Mouse (Mus musculus) bone marrow macrophage, adult 2 months (primary cell): ENCODE measurements around the gene Oser1. TPM values are rescaled to one million over a fixed set of nuclear protein-coding genes. Genes with fewer than 3 reads are reported as not detected.
"Not testable (repeated sequence)": the region's sequence is repeated elsewhere in the genome, so short reads cannot be mapped to it uniquely, and the experiment has no call there.

ENCODE experiments used
- H3K27ac ChIP-seq: 2 replicates; pipeline ENCODE4 v1.5.1; 2012; ENCODE audit warnings: low read depth, low read length; ENCODE audit not compliant: insufficient read depth
- H3K4me1 ChIP-seq: 2 replicates; pipeline ENCODE4 v1.6.1; 2012; ENCODE audit warnings: low read length; ENCODE audit not compliant: control insufficient read depth, insufficient read depth
- H3K4me3 ChIP-seq: 2 replicates; pipeline ENCODE4 v1.5.1; 2012; ENCODE audit warnings: mild to moderate bottlenecking, low read length, moderate library complexity; ENCODE audit not compliant: insufficient read depth
- CTCF ChIP-seq: IDR thresholded peaks from 2 replicates; pipeline ENCODE4 v1.5.1; 2012; ENCODE audit warnings: low read depth, mild to moderate bottlenecking, low read length, moderate library complexity
- POLR2A ChIP-seq: IDR thresholded peaks from 2 replicates; pipeline ENCODE4 v1.6.1; 2012; ENCODE audit warnings: mild to moderate bottlenecking, low read depth, low read length, borderline replicate concordance
- polyA plus RNA-seq: library from polyadenylated mRNA; stranded (reverse); fragments of >200 nt; gene quantifications from 2 replicates; pipeline ENCODE4 v1.2.4, GENCODE M21; 2012; ENCODE audit not compliant: missing spikeins, insufficient read depth, insufficient read length

Oser1 gene
- polyA plus RNA-seq, 1 experiment: 68.5 TPM

GRCm38 (mm10) chr2:163462801-163463200 lies 38.3 kb upstream of the Oser1 start:
- H3K27ac ChIP-seq: no peak overlapping the region
- TF ChIP-seq POLR2A (no peak), CTCF (no peak)
- H3K4me1 ChIP-seq: no peaks in the 10 kb centered on the region
- no peak overlapping the region for H3K4me3 ChIP-seq

- Histone ChIP-seq H3K27ac (no peak overlapping the region), H3K4me1 (no peaks in the 10 kb centered on the region), H3K4me3 (no peak overlapping the region)
- no peak for TF ChIP-seq POLR2A
- TF ChIP-seq CTCF: no peak
Measured at GRCm38 (mm10) chr2:163462386-163462785, 37.9 kb upstream of the Oser1 start.

DNA sequence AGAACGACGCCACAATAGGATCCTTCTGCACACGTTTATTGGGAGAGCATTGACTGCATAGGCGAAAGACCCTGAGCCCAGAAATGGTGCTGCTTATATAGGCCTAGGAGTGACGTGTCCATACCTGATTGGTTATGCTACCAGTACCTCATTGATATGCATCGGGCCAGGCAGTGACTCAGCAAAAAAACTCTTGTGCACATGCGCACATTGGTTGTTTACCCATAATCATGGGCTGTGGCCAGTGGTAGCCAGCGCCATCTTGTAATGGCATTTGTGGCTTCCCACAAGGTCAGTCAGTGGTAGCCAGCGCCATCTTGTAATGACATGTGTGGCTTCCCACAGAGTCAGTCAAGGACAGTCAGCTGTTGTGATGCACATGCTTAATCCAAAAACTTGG lies 36.8 kb upstream of the Oser1 start:
- not testable (repeated sequence) for H3K27ac ChIP-seq, H3K4me1 ChIP-seq, H3K4me3 ChIP-seq

DNA sequence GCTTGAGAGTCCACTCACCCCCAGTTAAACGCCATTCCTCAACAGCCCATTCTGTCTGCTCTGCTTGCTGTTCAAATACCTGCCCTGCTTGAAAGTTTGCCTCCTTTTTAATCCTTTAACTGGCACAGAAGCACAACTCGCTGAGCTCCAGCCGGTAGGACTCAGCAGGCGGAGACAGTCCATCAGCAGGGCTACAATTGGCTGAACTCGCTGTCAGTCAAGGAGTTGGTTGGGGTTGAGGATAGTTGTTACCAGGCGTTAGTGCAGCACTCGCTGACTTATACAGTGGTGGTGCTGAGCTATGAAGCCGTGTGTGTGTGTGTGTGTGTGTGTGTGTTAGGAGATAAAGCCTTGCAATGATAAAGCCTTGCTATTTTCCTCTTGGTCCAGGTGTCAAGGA lies 36.1 kb upstream of the Oser1 start:
- no peak overlapping the region for H3K4me3 ChIP-seq
- TF ChIP-seq CTCF (no peak), POLR2A (no peak)
- no peak overlapping the region for H3K27ac ChIP-seq
- H3K4me1 ChIP-seq: no peaks in the 10 kb centered on the region

- no peak overlapping the region for H3K27ac ChIP-seq
- no peaks in the 10 kb centered on the region for H3K4me1 ChIP-seq
- no peak overlapping the region for H3K4me3 ChIP-seq
- TF ChIP-seq POLR2A: no peak
- TF ChIP-seq CTCF: no peak
Measured at GRCm38 (mm10) chr2:163459380-163459779, 34.9 kb upstream of the Oser1 start.

DNA sequence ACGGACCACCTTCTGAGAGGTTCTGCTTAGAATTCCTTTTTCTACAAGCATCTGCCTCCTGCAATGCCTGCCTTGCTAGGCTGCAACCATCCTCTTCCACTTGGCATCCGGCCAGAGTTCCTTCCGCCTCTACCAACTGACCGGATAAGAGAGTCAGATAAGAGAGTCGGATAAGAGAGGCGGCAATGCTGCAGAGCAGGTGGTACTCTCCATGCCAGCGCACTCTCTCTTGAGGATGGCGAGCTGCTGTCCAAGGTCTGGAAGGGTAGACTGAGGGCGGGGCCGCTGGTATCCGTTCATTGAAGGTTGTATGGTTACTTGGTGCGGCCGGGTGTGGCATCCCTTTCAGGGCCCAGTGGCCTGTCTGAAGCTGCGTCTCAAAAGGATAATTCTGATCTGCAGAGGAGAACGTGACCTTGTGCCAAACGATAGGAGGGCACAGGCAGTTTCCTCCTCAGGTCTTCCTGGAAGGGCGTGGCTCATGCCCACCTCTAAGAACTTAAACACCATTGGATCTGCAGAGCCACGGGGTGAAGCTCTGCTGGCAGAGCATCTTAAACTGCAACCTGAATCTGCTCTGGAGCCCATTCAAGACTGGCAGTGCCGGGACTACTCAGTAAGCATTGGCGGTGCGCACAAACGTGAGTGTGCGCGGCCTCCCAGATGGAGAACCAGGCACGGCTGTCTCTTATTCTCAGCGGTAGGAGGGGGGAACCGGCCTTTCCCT lies 34.2 kb upstream of the Oser1 start:
- Histone ChIP-seq H3K27ac (no peak overlapping the region), H3K4me3 (no peak overlapping the region), H3K4me1 (no peaks in the 10 kb centered on the region)
- no peak for TF ChIP-seq POLR2A
- no peak for TF ChIP-seq CTCF

DNA sequence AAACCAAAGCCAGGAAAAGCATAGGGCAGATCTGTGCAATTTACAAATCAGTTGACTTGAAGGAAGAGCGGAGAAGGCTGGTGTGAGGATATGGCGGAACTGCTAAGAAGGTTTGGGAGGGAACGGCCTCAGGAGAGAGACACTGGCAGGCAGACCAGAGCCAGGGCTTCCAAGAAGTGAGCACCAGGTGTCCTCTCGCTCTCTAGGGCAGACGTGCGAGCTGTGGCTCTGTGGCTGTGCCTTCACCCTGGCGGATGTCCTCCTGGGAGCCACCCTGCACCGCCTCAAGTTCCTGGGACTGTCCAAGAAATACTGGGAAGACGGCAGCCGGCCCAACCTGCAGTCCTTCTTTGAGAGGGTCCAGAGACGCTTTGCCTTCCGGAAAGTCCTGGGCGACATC lies 28.9 kb upstream of the Oser1 start:
- H3K4me1 ChIP-seq: no peaks in the 10 kb centered on the region
- no peak for TF ChIP-seq POLR2A
- no peak for TF ChIP-seq CTCF
- H3K4me3 ChIP-seq: no peak overlapping the region
- no peak overlapping the region for H3K27ac ChIP-seq

DNA sequence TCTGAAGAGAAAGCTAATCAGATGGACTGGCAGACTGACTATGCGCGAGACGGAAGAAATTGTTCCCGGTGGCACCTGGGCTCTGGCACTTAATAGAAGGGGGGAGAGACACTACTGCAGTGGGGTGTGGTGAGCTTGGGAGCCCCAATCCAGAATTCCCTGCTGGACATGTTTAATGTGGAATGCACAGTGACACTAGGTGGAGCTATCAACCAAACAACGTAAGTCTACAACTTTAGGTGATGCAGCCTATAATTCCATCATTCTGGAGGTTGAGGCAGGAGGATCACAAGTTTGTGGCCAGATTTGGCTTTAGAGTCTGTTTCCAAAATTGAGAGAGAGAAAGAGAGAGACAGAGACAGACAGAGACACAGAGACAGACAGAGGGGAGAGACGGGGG lies 28.2 kb upstream of the Oser1 start:
- Histone ChIP-seq H3K4me1 (no peaks in the 10 kb centered on the region), H3K4me3 (no peak overlapping the region)
- no peak for TF ChIP-seq CTCF
- no peak for TF ChIP-seq POLR2A

GRCm38 (mm10) chr2:163450668-163451295 lies 26.3 kb upstream of the Oser1 start:
- no peak for TF ChIP-seq CTCF
- no peak for TF ChIP-seq POLR2A
- Histone ChIP-seq H3K27ac (no peak overlapping the region), H3K4me3 (no peak overlapping the region), H3K4me1 (no peaks in the 10 kb centered on the region)

More for the DNA sequence above, 28.2 kb upstream of the Oser1 start:
- H3K27ac ChIP-seq: no peak overlapping the region

- TF ChIP-seq POLR2A: no peak
- TF ChIP-seq CTCF: no peak
- Histone ChIP-seq H3K4me3 (no peak overlapping the region), H3K27ac (no peak overlapping the region), H3K4me1 (no peaks in the 10 kb centered on the region)
Measured at GRCm38 (mm10) chr2:163449276-163449675, 24.8 kb upstream of the Oser1 start.

DNA sequence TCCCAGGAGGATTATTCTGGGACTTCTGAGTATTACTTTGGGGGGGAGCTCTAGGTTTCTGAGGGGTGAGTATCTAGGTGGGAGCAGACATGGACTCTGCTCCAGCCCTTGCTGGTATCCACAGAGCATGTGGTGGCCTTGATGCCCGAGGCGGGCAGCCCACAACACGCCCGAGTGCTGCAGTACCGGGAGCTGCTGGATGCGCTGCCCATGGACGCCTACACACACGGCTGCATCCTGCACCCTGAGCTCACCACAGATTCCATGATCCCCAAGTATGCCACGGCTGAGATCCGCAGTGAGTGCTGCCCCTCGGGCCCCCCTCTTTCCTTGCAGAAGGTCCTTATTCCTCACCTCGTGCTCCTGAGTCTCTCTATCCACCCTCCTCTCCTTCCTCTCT lies 22.9 kb upstream of the Oser1 start:
- TF ChIP-seq CTCF (no peak), POLR2A (no peak)
- Histone ChIP-seq H3K4me1 (no peaks in the 10 kb centered on the region), H3K27ac (no peak overlapping the region), H3K4me3 (no peak overlapping the region)
